Mouse (Mus musculus): Measurements from ENCODE around the gene Syt3. TPM values are rescaled to one million over a fixed set of nuclear protein-coding genes. Genes with fewer than 3 reads are reported as not detected.

Syt3 gene
- total RNA-seq, 2 experiments from 2014 or later, result 1.6 to 2.1 TPM

DNA sequence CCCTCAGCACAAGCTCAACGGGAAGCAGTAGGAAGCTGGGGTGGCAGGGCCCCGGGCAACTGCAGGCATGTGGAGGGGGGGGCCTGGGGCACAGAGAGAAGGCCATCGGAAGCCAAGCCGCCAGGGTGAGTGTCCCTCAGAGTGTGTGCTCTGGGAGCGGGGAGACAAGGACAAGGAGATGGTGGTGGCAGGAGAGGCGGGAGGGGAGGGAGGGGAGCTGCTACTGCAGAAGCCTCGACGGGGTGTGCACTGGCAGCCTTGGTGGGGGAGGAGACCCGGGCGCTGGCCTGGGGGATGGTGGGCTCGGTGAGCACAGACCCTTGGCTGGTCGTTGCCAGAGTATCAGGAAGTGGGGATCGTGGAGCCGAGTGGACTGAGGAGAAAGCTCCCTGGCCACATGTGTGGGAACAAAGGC, 58.5 kb downstream of the Syt3 start:
- DNase-seq, result no peak
- intact Hi-C loops (cut with DNase I), result loop anchor here (5.0 kb wide), 1 partner anchor 130 kb away; the partner anchor contains the start of gene Napsa

DNA sequence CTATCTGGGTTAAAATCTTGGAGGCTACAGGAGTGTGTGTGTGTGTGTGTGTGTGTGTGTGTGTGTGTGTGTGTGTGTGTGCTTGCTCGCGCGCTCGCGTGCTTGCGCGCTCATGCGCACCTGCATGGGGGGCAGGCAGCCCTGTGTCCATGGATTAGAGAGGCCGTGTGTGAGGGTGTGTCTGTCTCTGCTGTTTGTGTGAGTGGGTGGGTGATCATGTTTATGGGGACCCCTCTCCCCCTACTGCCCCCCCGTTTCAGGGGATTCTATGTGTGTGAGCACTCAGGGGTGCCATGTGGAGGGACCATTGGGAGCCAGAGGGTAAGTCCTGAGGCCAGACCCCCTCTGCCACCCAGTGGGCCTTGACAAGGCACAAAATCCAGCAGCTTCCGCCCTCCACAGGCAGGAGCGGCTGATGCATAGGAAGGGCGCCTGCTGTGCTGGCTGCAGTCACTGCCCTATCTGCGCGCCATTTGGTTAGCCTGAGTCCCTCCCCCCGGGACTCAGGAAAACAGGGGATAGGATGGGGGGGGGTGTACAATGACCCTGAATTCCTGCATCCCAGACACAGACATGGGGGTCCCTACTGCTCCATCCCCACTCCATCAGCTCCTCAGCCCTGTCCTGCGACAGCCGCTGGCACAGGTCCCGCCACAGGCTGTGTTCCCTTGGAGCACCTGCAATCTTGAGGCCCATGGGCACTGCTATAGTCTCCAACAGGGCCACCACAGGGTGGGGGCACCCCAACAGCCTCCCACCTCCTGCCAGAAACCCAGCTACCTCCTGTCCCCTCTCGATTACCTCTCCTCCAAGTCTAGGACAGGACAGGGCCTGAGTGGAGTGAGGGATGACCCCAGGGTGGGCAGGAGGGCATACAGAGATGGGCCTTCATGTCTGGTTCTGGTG, 59.6 kb downstream of the Syt3 start:
- no peak for DNase-seq
- intact Hi-C loops (cut with DNase I), result loop anchor here (5.0 kb wide), 1 partner anchor 129 kb away; the partner anchor contains the start of gene Napsa

DNA sequence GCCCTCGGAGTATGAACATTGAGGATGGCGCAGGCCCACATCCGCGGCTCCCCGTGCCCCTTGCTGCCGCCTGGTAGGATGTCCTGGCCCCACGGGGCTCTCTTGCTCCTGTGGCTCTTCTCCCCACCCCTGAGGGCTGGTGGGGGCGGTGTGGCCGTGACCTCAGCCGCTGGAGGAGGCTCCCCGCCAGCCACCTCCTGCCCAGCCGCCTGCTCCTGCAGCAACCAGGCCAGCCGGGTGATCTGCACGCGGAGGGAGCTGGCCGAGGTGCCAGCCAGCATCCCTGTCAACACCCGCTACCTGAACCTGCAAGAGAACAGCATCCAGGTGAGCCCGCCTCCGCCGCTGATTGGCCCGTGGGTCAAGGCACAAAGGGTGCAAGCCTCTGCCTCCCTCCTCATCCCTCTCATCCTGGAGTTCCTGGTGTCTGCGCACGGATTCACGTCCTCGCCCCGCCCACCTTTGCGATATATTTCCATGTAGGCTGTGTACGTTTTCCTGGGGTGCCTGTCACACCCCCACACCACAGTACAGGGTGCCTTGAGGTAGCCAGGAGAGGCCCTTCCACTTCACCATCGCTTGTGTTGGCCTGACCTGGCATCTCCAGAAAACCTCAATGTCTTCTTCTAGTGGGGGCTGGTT, 61.1 kb downstream of the Syt3 start:
- intact Hi-C loops (cut with DNase I), result loop anchor here (5.0 kb wide), 1 partner anchor 127 kb away; the partner anchor contains the start of gene Napsa
- no peak for DNase-seq

DNA sequence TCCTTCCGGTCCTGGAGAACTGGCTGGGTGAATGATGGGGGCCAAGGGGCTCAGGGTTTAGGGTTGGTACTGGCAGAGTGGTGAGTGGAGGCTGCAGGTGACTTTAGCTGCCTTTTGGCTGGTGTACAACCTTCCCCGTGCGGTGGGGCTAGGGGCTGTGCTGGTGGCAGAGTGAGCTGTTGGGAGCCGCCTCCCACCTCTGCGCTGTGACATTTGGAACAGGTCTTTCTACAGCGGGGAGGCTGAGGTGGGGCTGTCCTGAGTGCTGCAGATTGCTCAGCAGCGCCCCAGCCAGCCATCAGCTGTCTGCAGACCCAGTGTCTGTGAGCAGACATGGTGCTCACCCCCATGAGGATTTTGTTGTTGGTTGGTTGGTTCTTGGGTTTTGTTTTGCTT, 61.6 kb downstream of the Syt3 start:
- DNase-seq, result no peak
- intact Hi-C loops (cut with DNase I), result no loop called here

DNA sequence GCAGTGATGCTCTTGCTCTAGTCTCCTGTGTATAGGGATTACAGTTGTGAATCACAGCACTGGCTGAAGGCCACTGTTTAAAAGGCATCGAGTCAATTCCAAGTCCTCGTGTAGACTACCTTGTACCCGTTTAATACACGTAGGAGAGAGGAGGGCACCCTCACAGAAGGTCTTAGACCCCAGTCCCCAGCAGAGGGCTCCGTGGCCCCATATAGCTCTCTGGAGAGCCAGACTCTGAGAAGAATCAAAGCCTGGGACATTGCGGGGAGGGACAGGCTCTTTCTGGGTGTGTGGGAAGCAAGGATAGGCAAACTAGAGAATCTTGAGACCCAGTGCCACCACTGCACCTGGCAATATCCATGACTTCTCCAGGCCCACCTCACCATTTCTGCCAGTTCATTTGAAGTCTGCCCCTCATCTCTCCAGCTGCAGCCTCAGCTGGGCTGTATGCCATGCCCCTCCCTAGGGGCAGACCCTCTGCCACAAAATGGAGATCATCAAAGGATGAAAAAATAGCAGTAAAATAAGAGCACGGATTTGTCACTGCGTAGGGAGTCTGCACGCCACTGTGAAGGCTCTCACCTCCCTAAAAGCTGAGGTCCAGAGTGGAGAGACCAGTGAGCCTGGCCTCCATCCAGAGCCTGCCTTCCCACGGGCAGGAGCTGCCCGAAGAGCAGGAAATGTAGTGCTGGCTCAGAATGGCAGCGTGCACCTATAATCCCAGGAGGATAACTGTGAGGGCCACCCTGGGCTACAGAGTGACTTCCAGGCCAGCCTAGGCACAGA, 62.4 kb downstream of the Syt3 start:
- DNase-seq, result no peak
- intact Hi-C loops (cut with DNase I), result no loop called here

Other genes with a start within 250 kb of the Syt3 start
- not detected for gene Klk1b16, start 247.3 kb upstream of the Syt3 start, total RNA-seq (2021)
- not detected for gene Klk1b24, start 195.9 kb upstream of the Syt3 start, total RNA-seq (2021)
- gene Klk1b3, start 185.9 kb upstream of the Syt3 start, total RNA-seq (2021), result not detected
- gene Klk1b4, start 176.7 kb upstream of the Syt3 start, total RNA-seq (2021), result not detected
- not detected for gene Klk1b5, start 168.2 kb upstream of the Syt3 start, total RNA-seq (2021)
- under 1 TPM in 1 of 2 experiments, not detected in 1; 0.42 TPM for gene Klk1, start 158.7 kb upstream of the Syt3 start, total RNA-seq (2021)
- not detected for gene Gm36864, start 147.9 kb upstream of the Syt3 start, total RNA-seq (2021)
- under 1 TPM; 0.23 to 0.30 TPM for gene 1700028J19Rik, start 137.4 kb upstream of the Syt3 start, total RNA-seq (2021)
- gene 2410002F23Rik, start 137.4 kb upstream of the Syt3 start, total RNA-seq (2021), result 1 to 10 TPM; 6.3 to 8.2 TPM
- not detected for gene Acp4, start 126.7 kb upstream of the Syt3 start, total RNA-seq (2021)
- not detected for gene Gm15517, start 122.7 kb upstream of the Syt3 start, total RNA-seq (2021)
- 1 to 10 TPM; 1.6 to 2.2 TPM for gene Clec11a, start 77.2 kb upstream of the Syt3 start, total RNA-seq (2021)
- under 1 TPM; 0.27 to 0.28 TPM for gene Shank1, start 73.8 kb upstream of the Syt3 start, total RNA-seq (2021)
- gene 1700008O03Rik, start 1.7 kb downstream of the Syt3 start, total RNA-seq (2021), result not detected
- under 1 TPM in 1 of 2 experiments, not detected in 1; 0.20 TPM for gene Lrrc4b, start 44.9 kb downstream of the Syt3 start, total RNA-seq (2021)
- gene Aspdh, start 81.3 kb downstream of the Syt3 start, total RNA-seq (2021), result not detected
- 10 to 100 TPM; 48.7 to 49.2 TPM for gene Josd2, start 83.9 kb downstream of the Syt3 start, total RNA-seq (2021)
- gene Emc10, start 112.4 kb downstream of the Syt3 start, total RNA-seq (2021), result 10 to 100 TPM; 42.4 to 43.5 TPM
- 1 to 10 TPM; 3.9 to 4.4 TPM for gene Fam71e1, start 112.5 kb downstream of the Syt3 start, total RNA-seq (2021)
- gene Mybpc2, start 140.6 kb downstream of the Syt3 start, total RNA-seq (2021), result 1,000 to 10,000 TPM; 4,354 to 5,208 TPM
- gene Spib, start 148.0 kb downstream of the Syt3 start, total RNA-seq (2021), result not detected
- gene Pold1, start 164.7 kb downstream of the Syt3 start, total RNA-seq (2021), result 1 to 10 TPM; 5.6 to 6.7 TPM
- gene Nr1h2, start 169.8 kb downstream of the Syt3 start, total RNA-seq (2021), result 10 to 100 TPM; 28.9 to 31.1 TPM
- under 1 TPM; 0.30 to 0.54 TPM for gene Napsa, start 188.3 kb downstream of the Syt3 start, total RNA-seq (2021)
- 1 to 10 TPM; 5.3 to 5.7 TPM for gene Kcnc3, start 206.6 kb downstream of the Syt3 start, total RNA-seq (2021)

Measured in gastrocnemius, postnatal 36 days (tissue).